Mouse (Mus musculus) thymus, postnatal 4 days (tissue): ENCODE data around the gene Nkd1.
A peak's percentile ranks its signal among the peaks of the same experiment; 100 is the strongest.

Source experiments
- DNase-seq: peaks from one replicate; pipeline ENCODE4 v3.0.0; 2021

Gene Nkd1

GRCm38 (mm10) chr8:88539963-88540362, 18.8 kb downstream of the Nkd1 start:
- peak; percentile 41 for DNase-seq

- no peak for DNase-seq
These were observed 21.6 kb downstream of the Nkd1 start for GRCm38 (mm10) chr8:88542596-88543213.

- DNase-seq, result peak; percentile 38
These were observed 23.5 kb downstream of the Nkd1 start for GRCm38 (mm10) chr8:88544677-88545076.

- DNase-seq, result no peak
These were observed 24.3 kb downstream of the Nkd1 start for GRCm38 (mm10) chr8:88545441-88545840.

GRCm38 (mm10) chr8:88546032-88546732, 25.0 kb downstream of the Nkd1 start:
- DNase-seq, result no peak

GRCm38 (mm10) chr8:88555669-88556068, 34.5 kb downstream of the Nkd1 start:
- DNase-seq, result no peak

- DNase-seq, result no peak
These were observed 38.9 kb downstream of the Nkd1 start for GRCm38 (mm10) chr8:88559985-88560473.

GRCm38 (mm10) chr8:88561402-88561801, 40.2 kb downstream of the Nkd1 start:
- no peak for DNase-seq

GRCm38 (mm10) chr8:88564256-88564903, 43.2 kb downstream of the Nkd1 start:
- DNase-seq, result no peak

GRCm38 (mm10) chr8:88566119-88566518, 45.0 kb downstream of the Nkd1 start:
- no peak for DNase-seq

- DNase-seq, result peak; percentile 64
These were observed 46.4 kb downstream of the Nkd1 start for GRCm38 (mm10) chr8:88567314-88568121.

GRCm38 (mm10) chr8:88568211-88568610, 47.1 kb downstream of the Nkd1 start:
- no peak for DNase-seq

- DNase-seq, result no peak
These were observed 48.2 kb downstream of the Nkd1 start for GRCm38 (mm10) chr8:88569366-88569765.

GRCm38 (mm10) chr8:88570293-88570998, 49.3 kb downstream of the Nkd1 start:
- no peak for DNase-seq

- DNase-seq, result no peak
These were observed 50.5 kb downstream of the Nkd1 start for GRCm38 (mm10) chr8:88571434-88572184.

GRCm38 (mm10) chr8:88572185-88572909, 51.2 kb downstream of the Nkd1 start:
- no peak for DNase-seq

GRCm38 (mm10) chr8:88572941-88573645, 51.9 kb downstream of the Nkd1 start:
- DNase-seq, result no peak

GRCm38 (mm10) chr8:88574975-88575374, 53.8 kb downstream of the Nkd1 start:
- DNase-seq, result no peak

GRCm38 (mm10) chr8:88576351-88577142, 55.4 kb downstream of the Nkd1 start:
- DNase-seq, result no peak
